Mouse (Mus musculus) megakaryocyte progenitor cell, adult 5-6 weeks (primary cell): ENCODE measurements around the gene Vps52. TPM values are rescaled to one million over a fixed set of nuclear protein-coding genes. Genes with fewer than 3 reads are reported as not detected.

Source experiments
- ATAC-seq: replicated peaks from 2 replicates; pipeline ENCODE4 v1.8.0; 2016; ENCODE audit warnings: mild to moderate bottlenecking, moderate TSS enrichment, inconsistent platforms; ENCODE audit not compliant: poor library complexity
- total RNA-seq, 2 experiments: library from RNA; stranded (forward) in 1 of 2; stranded (reverse) in 1 of 2; fragments of 157-497, 149-512 nt in 1 of 2; fragments of 200-1000 nt in 1 of 2; gene quantifications; 2 replicates each; pipeline versions ENCODE4 v1.2.3 to v1.2.4; 2015 to 2017

Gene Vps52
- total RNA-seq (2015) (16.6 and 19.1 TPM in 2 replicates), total RNA-seq (2017) (13.7 and 15.7 TPM in 2 replicates)

- ATAC-seq = peak; percentile 68
Observed at GRCm38 (mm10) chr17:33955555-33956214, at the start of gene Vps52, which contains the start of gene Rps18. TSS of gene Vps52 (plus strand) at chr17:33955812. TSS of gene Rps18 (minus strand) at chr17:33956001.

- ATAC-seq = peak; percentile 33
Observed at GRCm38 (mm10) chr17:33908331-33909076, 47.1 kb upstream of the Vps52 start.

DNA sequence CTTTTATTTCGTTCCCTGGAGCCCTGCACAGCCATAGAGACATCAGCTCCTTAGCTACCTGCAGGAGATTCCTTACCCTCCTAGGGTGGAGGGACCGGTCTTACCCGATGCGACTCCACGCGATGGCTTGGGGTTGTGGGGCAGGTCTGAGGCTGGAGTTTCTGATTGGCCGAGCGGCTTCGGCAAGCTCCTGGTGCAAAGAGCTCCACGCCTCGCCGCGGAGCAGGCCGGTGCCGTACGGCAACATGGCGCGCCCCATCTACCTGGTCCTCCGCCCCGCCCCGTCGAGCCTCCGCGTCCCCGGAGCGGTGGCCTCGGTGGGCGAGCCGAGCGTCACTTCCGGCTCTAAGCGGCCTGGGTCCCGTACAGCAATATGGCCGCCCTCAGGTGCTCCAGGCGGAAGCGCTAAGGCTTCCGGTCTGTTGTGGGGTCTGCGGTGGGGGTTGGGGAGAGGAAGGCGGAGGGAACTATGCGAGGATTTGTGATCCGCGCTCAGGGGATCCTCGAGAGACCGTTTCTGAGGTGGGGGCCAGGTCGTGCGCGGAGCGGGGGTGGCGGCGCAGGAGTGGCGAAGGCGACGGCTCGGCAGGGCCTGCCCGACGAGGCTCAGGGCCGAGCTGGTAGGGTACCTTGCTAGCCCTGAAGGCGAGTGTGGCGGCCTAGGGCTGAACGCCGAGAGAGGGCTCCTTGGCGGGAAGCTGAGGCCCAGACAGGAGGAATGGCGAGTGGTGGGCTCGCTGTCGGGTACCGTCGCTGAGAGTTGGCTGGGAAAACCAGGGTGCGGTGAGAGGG lies 46.3 kb upstream of the Vps52 start, which contains the start of gene Daxx:
Gene Daxx, plus strand, starts transcription at position 338 of the 792 bp plus-strand sequence.
- peak; percentile 90 for ATAC-seq

DNA sequence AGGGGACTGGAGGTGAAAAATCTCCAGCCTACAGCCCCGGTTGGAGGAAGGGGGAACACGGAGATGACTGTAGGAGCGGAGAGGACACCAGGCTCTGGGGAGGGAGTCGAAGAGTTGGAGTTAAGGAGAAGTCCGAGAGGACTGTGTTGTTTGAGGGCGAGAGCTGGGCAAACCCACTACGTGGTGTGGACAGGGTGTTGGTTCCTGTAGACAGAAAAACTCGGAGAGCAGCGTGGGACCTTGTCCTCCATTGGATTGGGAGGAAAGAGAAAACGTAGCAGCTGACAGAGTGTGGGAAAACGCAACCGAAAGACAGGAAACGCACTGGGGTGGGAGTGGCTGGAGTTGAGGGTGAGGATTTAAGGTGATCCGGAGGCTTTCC lies 45.8 kb upstream of the Vps52 start:
- ATAC-seq = peak; percentile 12; the same call in 1 of the 2 replicates

DNA sequence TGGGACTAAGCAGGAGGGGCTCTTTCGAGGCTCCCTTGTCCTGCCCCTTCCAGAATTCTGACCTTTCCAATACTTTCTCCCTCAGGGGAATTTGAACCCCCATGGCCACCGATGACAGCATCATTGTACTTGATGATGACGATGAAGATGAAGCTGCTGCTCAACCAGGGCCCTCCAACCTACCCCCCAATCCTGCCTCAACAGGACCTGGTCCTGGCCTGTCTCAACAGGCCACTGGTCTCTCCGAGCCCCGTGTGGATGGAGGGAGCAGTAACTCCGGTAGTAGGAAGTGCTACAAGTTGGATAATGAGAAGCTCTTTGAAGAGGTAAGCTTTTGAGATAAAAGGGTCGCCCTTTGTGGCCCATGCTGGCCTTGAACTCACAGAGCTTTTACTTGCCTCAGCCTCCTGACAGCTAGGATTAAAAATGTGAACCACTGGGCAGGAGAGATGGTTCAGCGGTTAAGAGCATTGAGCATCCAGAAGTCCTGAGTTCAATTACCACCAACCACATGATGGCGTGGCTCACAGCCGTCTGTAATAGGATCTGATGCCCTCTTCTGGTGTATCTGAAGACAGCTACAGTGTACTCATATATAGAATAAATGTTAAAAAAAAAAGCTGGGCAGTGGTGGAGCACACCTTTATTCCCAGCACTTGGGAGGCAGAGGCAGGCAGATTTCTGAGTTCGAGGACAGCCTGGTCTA lies 45.1 kb upstream of the Vps52 start:
- ATAC-seq = no peak

DNA sequence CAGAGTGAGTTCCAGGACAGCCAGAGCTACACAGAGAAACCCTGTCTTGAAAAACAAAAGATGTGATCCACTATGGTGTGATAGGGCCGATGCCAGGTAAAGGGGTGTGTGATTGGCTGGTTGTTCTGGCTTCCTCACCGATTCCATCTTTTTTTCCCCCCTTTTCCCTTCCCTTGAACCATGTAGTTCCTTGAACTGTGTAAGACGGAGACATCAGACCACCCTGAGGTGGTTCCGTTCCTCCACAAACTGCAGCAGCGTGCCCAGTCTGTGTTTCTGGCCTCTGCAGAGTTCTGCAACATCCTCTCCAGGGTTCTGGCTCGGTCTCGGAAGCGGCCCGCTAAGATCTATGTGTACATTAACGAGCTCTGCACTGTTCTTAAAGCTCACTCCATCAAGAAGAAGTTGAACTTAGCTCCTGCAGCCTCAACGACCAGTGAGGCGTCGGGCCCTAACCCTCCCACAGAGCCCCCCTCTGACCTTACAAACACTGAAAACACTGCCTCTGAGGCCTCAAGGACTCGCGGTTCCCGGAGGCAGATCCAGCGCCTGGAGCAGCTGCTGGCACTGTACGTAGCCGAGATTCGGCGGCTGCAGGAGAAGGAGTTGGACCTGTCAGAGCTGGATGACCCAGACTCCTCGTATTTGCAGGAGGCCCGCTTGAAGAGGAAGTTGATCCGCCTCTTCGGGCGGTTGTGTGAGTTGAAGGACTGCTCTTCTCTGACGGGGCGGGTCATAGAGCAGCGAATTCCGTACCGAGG lies 44.4 kb upstream of the Vps52 start:
- ATAC-seq = no peak

GRCm38 (mm10) chr17:33911813-33912414 lies 43.7 kb upstream of the Vps52 start:
- no peak for ATAC-seq

GRCm38 (mm10) chr17:33913264-33913663 lies 42.3 kb upstream of the Vps52 start:
- no peak for ATAC-seq

DNA sequence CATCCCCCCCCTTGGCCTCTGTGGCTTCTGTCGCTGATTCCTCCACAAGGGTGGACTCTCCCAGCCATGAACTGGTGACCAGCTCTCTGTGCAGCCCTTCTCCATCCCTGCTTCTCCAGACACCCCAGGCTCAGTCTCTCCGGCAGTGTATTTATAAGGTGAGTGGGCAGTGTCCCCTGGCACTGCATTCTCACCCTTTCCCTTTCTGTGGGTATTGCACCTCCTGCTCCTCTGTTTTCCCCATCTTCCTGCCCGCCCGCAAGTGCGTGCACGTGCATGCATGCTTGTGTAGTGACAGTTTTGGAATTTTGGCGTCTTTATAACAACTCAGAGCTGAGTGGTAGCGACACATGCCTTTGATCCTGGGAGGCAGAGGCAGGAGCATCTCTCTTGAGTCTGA lies 41.7 kb upstream of the Vps52 start:
- ATAC-seq = no peak

DNA sequence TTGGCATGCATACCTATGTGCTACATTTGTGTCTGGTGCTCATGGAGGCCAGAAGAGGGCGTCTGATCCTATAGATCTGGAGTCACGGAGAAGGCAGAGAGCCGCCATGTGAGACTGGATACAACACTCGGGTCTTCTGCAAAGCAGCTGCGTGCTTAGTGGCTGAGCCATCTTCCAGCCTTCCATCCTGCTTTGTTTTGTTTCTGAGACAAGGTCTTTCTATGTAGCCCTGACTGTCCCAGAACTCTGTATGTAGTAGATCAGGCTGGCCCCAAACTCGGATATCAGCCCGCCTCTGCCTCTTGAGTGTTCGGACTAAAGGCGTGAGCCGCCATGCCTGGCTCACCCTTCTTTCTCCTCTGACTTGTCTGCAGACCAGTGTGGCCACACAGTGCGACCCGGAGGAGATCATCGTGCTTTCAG lies 40.6 kb upstream of the Vps52 start:
- ATAC-seq = no peak

GRCm38 (mm10) chr17:33915671-33916250 lies 39.9 kb upstream of the Vps52 start, which contains the start of the genes Tapbp and Zbtb22:
TSS of gene Tapbp (plus strand) at chr17:33915899.
TSS of gene Zbtb22 (plus strand) at chr17:33915904.
- peak; percentile 67 for ATAC-seq

GRCm38 (mm10) chr17:33916294-33916693 lies 39.3 kb upstream of the Vps52 start:
- no peak for ATAC-seq

GRCm38 (mm10) chr17:33916847-33917655 lies 38.6 kb upstream of the Vps52 start:
- ATAC-seq = no peak

DNA sequence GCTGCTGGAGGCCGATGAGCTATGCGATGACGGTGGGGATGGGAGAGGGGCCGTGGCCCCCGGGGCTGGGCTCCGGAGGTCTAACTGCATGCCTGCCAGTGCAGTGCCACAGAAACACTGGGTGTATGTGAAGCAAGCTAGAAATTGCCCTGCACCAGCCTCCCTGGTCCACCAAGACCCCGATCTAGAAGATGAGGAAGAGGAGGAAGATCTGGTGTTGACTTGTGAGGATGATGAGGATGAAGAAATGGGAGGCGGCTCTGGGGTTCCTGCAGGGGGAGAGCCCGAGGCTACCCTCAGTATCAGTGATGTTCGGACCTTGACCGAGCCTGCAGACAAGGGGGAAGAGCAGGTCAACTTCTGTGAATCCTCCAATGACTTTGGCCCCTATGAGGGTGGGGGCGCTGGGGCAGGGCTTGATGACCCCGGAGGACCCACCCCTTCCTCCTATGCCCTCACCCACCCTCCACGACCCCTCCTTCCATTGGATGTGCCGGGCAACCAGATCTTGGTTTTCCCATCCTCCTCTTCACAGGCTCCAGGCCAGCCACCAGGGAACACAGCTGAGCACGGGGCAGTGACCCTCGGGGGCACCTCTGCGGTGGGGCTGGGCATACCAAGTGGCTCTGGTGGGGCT lies 37.8 kb upstream of the Vps52 start:
- ATAC-seq = no peak

GRCm38 (mm10) chr17:33918293-33919203 lies 37.1 kb upstream of the Vps52 start:
- ATAC-seq = 0 out of 2 replicates have a peak, but pooled peaks have one; percentile 1
